Mouse (Mus musculus): Measurements from ENCODE around the gene Ttc38.

- no peak for TF ChIP-seq CTCF (IDR thresholded peaks at IDR 0.05; ENCODE audit: borderline replicate concordance, insufficient read depth, low read length)
- TF ChIP-seq POLR2A (IDR thresholded peaks at IDR 0.05; ENCODE audit: low read depth, low read length) = no peak
Measured at GRCm38 (mm10) chr15:85813428-85813827, 18.7 kb upstream of the Ttc38 start.
